Mouse (Mus musculus) CD8-positive naive resting alpha-beta T cell, adult 2 months (primary cell): Measurements from ENCODE around the gene Pip4k2a.
"Not testable (repeated sequence)": the region's sequence is repeated elsewhere in the genome, so short reads cannot be mapped to it uniquely, and the experiment has no call there.

ENCODE experiments used
- DNase-seq, 2 experiments: peaks; one replicate each; pipeline ENCODE4 v3.0.0; 2022; ENCODE audit warnings: low read depth in 2 of 2, low spot score in 2 of 2

Pip4k2a gene

DNA sequence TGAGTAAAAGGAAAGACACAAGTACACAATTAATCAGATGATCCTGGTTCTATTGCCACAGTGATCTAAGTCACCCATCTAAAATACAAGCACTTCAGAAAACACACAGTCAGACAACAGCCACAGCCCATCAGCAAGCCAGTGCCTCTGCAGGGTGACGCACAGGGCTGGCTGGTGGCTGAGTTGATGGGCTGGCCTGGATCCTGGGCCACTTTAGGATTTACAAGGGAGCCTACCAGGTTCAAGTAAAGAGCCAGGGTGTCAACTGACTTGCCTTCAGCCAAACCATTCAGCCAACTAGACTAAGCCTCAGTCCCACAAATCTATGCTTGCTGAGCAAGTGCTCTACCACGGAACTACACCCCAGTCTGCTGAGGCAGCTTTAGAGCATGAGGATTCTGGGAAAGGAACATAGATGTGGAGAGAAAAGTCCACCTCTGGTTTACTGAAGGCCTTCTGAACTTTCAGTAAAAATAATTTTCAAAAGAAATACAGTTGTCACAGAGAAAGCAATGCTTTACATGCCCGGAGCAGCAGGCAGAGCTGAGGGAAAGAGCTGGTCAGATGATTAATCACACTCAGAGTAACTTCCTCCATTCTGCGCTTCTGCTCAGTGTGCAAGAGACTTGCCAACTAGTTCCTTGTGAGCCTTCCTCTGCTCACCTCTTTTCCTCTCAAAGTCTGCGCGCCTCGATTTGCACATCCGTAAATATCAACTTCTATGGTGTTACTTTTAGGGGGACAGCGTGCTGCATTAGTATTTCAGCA is 94.4 kb downstream of the Pip4k2a start:
- no peak for DNase-seq

DNA sequence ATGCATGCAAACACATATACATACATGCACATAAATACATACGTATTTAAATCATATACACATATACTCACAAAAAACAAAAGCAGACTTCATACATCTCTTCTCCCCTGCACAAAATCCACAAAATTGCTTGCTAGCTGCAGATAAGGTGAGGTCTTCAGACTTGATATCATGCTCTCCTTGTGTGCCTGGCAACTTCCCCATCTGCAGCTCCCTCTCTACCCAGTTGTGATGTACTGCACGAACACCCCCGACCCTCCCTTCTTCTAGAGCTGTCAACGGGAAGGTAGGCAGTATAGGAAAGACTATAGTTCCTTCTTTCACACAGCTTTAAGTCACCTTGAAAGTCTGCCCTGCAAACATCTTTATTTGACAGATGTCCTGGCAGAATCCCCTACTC is 96.8 kb downstream of the Pip4k2a start:
- DNase-seq: no peak

DNA sequence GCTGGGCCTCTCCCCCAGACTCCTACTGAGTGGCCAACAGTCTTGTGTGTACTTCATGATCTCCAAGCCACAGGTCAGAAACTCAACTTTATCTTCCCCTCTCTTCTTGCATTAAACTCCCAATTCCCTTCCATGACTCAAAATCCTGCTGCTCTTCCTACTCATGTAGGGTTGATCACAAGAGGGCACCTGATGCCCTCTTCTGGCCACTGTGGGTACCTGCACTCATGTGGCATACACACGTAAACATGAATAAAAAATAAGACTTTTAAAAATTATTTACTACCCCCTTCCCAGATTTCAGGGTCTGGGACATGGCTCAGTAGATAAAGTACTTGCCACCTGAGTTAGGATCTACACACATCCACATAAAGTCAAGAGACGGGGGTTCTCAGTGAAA is 97.3 kb downstream of the Pip4k2a start:
- no peak for DNase-seq

DNA sequence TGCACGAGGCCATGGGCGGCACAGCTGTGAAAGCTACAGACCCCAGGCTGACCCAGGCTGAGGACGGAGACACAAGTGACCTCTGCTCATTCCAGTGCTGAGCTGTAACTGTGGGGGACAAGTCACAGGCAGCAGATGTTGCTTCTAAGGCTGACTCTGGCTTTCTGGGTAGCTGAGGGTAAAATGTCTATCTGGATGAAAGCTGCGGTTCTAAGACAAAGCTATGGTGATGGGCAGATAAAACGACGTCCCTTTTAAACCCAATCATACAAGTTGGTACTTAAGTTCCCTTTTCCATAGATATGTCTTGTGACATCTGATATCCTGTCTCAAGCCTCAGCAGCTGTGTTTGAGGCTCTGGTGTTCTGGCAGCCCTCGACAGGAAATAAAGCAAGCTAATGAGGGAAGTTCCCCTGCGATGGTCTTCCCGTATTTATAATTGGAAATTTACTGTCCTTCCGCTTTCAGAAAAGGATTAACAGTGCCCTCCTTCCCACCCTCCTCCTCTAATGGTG is 100.1 kb downstream of the Pip4k2a start:
- no peak for DNase-seq

DNA sequence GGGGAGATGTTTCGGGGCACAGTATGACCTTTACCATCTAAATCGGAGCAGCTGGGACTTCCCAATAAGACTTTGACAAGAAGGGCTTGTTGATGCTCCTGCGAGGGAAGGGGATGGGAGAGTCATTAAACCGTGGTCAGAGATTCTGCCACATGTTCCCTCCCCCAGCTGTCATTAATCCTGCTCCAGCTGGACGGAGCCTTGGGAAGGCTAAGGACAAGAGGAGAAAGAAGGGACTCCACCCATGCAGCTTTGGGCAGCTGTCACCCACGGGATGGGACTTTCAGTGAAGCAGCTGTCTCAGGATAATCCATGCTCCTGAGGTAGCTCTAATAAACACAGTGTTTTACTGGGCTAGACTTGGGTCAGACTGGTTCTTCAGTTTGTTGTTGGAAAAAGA is 101.9 kb downstream of the Pip4k2a start:
- no peak for DNase-seq

DNA sequence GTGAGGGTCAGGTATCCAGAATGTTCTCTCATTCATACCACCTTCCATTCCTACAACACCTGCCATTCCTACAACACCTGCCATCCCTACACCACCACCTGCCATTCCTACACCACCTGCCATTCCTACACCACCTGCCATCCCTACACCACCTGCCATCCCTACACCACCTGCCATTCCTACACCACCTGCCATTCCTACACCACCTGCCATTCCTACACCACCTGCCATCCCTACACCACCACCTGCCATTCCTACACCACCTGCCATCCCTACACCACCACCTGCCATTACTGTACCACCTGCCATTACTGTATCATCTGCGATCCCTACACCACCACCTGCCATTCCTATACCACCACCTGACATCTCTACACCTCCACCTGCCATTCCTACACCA is 104.6 kb downstream of the Pip4k2a start:
- not testable (repeated sequence) for DNase-seq

DNA sequence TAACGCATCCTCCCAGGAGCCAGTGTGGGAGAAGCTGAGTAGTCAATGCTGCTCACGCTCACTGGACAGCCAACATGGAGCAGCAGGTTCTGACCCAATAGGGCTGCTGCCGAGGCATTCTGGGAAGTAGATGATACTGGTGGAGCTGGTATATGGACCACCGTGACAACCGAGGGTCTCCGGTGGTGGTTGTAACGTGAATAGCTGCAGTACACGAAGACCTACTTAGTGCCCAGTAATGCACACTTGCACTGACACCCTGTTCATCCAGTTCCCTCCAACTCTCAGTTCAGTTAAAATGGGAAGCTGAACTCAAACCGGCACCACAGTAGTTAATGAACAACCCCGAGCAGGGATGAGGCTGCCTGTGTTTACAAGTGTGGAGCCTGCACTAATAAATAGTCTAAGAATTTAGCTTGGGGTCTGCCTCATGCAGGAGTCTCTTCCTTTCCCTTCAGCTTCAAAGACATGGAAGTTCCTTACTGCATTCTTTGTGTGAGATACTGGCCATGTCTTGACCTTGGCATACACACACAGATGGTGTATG is 105.9 kb downstream of the Pip4k2a start:
- DNase-seq: no peak

DNA sequence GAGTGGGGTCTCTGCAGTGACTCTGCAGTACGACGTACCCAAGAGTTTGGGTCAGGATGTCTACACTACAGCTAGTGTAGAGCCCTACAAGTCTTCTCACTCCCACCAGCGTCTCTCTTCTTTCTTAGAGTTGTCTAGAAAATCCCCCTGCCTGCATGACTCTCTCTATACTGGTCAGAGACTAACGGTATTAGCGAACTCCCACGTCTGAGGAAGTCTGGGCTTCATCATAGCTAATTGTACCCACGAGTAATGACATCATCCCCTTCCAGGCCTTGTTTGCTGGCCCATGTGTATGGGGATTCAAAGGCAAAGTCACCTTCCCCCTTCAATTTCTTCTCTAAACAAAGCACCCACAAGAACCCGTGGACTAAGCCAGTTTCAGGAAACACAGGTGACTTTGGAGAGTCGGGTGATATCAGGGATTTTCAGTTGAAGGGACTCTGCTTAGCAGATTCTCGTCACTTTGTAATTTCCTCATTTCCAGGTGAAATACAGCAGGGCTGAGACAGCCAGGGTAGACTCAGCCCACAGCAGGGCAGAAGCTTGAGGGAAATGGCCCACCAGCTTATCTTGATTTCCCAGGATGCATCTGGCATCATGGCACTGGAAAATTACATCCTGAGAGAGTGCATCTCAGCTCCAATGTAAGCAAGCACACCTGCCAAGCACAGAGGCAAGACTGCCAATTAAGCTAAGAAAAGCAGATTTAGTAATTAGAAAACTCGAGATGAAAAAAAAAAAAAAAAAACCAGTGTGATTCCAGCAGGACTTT is 107.5 kb downstream of the Pip4k2a start:
- no peak for DNase-seq

DNA sequence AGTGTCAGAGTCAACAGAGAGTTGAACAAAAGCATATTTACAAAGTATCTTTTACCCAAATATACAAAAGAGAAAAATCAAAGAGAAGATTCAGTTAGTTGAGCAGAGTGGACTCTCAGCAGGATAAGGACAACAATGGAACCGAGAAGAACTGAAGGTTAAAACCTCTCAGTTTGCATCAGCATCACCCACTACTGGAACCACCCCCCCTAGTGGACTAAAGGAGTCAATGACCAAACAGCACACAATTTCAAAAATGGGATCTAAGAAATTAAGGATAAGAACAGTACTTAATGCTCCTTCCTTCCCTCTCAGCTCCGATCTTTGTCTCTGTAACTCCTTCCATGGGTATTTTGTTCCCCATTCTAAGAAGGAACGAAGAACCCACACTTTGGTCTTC is 113.6 kb downstream of the Pip4k2a start:
- no peak for DNase-seq

DNA sequence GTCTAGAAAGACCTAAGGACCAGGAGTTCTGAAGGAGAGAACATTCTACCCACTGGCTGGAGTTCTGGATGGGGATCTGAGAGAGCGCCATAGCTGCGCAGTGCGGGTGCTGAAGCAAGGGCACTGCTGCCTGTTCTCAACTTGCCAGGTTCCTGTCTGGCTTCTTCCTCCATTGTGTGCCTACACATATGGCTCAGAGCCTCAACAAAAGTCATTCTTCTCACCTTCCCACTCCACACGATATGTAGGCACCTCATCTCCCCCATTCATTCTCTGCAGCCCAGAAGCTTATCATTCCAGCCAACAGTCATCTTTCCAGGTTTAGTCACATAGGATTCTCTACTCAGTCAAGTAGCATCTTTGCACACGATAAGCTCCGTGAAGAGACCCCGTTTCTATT is 123.3 kb downstream of the Pip4k2a start:
- DNase-seq: no peak

DNA sequence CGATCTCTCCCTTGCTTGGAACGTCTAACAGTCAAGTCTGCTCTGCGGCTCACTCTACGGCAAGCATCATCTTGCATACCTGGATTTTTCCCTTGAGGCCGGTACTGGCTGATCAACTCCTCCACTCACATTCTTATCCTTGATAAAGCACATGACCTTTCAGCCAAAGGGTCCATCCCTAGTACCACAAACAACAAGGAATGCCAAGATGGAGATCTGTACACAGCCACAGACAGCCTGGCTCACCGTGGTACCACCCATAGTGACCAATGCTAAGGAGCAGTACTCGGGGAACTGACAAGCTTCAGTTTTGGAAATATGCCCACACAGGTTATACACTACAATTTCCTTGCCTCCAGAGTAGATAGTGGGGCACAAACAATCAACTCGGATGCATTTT is 123.9 kb downstream of the Pip4k2a start:
- no peak for DNase-seq

DNA sequence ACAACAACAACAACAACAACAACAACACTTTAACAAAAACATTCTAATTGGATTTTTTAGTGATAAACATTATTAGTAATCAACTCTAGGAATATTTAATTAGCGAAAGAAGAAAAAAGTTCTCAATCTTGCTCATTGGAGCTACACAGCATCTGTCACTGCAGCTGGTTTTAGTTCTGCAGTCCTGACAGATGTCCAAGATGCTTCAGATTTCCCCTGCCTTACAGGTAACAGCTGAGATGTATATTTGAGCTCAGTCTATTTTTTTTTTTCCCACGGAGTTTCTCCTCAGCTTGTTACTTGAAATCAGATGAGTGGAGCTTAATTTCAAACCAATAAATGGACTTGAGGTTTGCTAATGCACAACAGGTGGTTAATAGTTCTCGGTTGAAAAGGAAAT is 124.5 kb downstream of the Pip4k2a start:
- no peak for DNase-seq

DNA sequence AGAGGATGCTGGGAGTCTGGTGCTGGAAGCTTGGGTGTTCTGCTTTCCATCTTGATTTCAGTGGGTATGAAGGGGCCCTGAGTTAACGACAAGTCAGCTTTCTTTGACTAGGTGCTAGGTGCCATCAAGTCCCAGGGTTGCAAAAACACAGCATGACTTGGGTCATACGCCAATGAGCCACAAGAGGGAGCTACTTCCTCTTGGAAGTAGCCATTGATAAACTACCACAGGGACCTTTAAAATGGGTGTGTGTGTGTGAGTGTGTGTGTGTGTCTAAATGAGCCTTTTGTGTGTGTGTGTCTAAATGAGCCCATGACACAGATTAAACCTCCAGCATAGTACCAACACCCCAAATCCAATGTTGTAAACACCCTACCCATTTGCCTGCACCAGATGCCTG is 125.1 kb downstream of the Pip4k2a start:
- DNase-seq: peak; percentile 75 to 84

DNA sequence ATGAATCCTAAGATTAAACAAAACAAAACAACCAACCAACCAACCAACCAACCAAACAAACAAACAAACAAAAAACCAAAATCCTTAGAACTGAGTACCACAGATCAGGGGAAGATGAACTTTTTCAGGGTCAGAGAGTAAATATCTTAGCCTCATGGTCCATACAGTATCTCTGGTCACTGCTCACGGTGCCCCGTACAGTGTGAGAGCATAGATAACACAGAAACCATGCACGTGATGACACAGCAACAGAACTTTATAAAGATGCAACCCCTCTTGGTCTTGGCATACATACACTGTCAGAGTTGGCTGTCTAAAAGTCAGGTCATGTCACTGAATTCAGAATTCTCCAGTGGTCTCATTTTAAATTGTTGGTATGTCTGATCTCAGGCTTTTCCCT is 126.8 kb downstream of the Pip4k2a start:
- no peak for DNase-seq

DNA sequence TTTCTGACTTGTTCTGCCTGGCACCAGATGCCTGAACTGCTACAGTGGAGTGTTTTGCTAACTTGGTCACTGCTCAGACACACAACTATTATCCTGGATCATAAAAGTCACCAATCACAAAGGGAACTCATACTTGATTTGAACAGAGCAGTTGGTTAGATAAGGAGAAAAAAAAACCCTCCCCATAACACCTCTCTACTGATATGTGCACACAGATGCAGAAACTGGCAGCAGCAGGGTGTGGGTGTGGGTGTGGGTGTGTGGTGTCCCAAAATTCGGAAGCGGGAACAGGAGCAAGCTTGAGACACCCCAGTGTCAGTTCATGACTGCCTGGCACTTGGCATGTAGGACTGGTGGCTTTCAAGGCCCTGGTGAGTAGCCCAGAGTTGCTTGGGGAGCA is 130.9 kb downstream of the Pip4k2a start:
- no peak for DNase-seq

DNA sequence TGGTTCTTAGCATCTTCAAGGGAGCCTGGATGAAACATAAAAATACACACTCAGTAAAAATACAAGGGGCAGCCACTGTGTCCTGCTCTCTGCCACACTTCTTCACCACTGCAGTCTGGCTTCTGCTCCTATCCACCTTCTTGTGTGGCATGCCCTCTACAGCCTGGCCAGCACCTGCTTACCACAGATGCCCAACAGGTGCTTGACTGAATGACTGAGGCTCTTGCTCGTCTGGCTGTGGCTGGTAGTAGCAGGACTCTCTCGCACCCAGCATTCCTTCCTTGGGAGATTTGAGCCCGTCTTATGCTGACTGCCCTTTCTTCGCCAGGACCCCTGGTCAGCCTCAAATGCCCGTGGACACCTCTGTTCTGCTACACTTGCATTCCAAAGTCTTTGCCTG is 133.2 kb downstream of the Pip4k2a start:
- DNase-seq: no peak

DNA sequence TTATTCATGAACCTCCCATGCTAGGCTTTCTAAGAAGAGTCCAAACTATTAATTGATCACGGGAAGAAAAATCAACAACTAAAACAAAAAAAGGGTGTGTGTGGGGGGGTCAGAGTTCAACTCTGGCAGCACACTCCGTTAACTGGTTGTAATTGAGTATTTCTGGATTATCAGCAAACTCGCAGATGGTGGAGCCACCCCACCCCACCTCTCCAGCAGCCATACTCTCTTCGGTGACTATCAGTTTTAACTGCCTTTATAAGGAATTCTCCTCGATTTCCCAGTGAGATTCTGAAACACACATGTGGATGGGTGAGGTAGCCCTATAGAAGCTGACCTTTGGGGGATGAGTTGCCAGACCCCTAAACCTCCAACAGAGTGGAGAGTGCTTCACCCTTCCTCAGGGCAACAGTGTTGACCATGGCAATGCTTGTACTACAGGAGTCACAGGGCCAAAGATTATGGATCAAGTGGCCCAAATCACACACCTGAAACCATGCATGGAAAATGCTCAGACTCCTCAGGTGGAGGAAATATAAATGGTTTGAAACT is 136.2 kb downstream of the Pip4k2a start:
- DNase-seq: no peak

DNA sequence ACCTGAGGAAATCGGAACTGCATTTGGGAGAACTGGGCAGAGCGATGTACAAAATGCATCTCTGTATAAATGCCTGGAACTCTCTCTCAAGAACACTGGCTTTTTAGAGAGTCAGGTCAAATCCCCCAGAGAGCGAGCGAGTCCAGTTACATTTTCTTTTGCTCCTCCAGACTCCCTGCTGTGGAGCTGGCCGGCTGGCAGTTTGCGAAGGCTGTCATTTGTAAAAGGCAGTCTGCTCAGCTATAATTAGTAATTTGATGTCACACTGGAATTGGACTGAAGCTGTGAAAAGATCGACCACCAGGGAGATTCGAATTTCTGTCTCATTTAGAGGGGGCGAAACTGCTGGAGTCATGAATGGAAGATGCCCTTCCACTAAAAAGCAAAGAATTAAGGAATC is 137.2 kb downstream of the Pip4k2a start:
- no peak for DNase-seq

DNA sequence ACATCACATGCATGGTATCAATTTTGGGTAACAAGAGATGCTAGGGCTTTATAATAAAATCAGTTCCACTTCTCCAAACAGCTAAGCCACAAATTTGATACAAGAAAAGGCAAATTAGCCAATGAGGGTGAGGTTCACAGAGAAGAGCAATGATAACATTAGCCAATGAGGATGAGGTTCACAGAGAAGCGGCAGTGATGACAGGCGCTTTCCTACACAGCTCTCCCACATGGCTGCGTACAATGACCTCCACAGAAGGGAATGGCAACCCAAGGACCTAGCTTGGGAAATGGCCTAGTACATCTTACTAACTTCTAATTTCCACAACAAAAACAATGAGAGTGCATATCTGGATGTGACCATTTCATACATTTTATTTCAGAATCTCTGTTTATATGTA is 140.0 kb downstream of the Pip4k2a start:
- DNase-seq: no peak

DNA sequence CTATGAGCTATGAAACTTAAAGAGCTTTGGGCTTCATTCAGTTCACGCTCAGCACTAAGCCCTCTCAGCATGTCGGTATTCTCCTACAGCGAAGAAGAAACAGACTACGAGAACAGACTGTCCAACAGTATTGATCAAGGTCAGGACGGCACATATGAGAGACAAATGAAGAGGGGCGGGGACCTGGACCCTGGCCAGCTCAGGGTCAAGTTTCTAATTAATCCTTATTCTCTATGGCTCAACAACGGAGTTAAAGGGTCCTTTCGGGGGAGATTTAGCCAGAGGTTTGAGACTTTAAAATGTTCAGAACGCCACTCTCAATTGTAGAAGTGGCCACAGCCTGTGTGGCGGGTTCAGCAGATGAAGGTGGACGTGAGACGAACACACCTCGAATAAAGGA is 141.5 kb downstream of the Pip4k2a start:
- DNase-seq: no peak

DNA sequence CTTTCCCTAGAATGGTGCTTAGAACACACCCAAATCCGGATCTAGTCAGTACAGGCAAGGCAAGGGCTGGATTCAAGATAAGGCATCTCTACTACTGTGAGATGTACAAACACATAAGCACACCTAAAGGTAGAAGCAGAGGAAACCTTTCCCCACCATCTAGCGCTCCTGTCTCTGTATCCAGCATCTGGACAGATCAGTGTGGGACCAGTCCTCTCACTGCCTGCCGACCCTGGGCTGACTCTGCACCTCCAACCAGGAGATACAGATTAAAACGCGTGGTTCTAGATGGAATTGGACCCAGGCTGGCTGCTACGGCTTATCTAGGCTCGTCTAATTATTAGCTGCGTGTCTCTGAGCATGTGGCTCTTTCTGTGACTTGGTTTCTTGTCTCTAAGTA is 142.7 kb downstream of the Pip4k2a start:
- no peak for DNase-seq

DNA sequence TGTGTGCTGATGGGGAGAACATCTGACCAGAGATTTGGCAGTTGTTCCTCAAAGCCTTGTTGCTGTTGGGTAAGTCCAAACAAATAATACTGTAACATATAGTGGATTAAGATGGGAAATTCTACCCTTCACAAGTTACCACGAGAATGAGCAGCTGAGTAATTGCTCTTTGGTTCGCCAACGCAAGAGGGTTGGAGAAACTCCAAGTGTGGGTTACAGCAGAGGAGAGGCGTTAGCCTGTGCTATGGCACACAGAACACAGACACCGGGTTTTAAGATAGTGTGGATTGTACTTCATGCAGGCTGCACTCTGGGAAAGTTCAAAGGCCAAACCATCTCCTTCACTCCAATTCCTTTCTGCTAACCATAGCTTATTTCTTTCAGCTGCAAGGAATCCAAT is 144.6 kb downstream of the Pip4k2a start:
- no peak for DNase-seq
